Mouse (Mus musculus): ENCODE data around the gene Scaf8.

DNA sequence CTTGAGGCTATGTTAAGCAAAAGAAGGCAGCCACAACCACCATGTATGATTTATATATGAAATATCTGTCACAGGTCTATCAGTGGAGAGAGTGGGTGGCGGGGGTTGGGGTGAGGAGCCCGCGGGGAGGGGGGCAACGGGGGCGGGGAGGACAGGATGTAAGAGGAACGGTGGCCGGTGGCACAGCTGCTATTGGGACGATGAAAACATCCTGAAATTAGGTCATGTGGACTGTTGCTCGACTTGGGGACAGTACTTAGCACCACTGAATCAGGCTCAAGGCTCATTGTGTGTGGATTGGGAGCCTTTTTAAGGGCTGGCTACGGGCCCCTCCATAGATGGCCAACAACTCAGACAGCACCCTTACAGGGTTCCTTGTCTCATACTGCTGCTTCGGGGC, 105.4 kb downstream of the Scaf8 start:
- TF ChIP-seq TCF12 (IDR thresholded peaks at IDR 0.05; ENCODE audit: insufficient read depth, poor library complexity, severe bottlenecking) (no peak), POLR2A (IDR thresholded peaks at IDR 0.05; ENCODE audit: insufficient read length, low read depth) (no peak)
